Mouse (Mus musculus) hindbrain, postnatal 0 days (tissue): ENCODE data around the gene Il1r1. TPM values are rescaled to one million over a fixed set of nuclear protein-coding genes. Genes with fewer than 3 reads are reported as not detected.
A peak's percentile ranks its signal among the peaks of the same experiment; 100 is the strongest.

Source experiments
- ATAC-seq: fragments of 200-750 bp; cut with Nextera tagmentation; 2 replicates; pipeline ENCODE4 v1.8.0; 2017; ENCODE audit warnings: mild to moderate bottlenecking, moderate TSS enrichment, moderate library complexity
- DNase-seq: peaks from one replicate; pipeline ENCODE4 v3.0.0-alpha.2; 2015; ENCODE audit warnings: low spot score
- H3K27ac ChIP-seq: fragments of 300-500 bp; sonication (generic); 2 replicates; pipeline ENCODE4 v1.5.1; 2014; ENCODE audit warnings: mild to moderate bottlenecking
- H3K27me3 ChIP-seq: fragments of 300-500 bp; sonication (generic); 2 replicates; pipeline ENCODE4 v1.6.1; 2014; ENCODE audit warnings: low read length, mixed read lengths; ENCODE audit not compliant: insufficient read depth
- H3K36me3 ChIP-seq: fragments of 300-500 bp; sonication (generic); 2 replicates; pipeline ENCODE4 v1.6.1; 2014; ENCODE audit warnings: low read length, mixed read lengths; ENCODE audit not compliant: insufficient read depth
- H3K4me1 ChIP-seq: fragments of 300-500 bp; sonication (generic); 2 replicates; pipeline ENCODE4 v1.6.1; 2014; ENCODE audit warnings: antibody characterized with exemption, low read length, mixed read lengths; ENCODE audit not compliant: insufficient read depth
- H3K4me2 ChIP-seq: fragments of 300-500 bp; sonication (generic); 2 replicates; pipeline ENCODE4 v1.6.1; 2014; ENCODE audit warnings: low read depth, mild to moderate bottlenecking, low read length, moderate library complexity, mixed read lengths
- H3K4me3 ChIP-seq: fragments of 300-500 bp; sonication (generic); 2 replicates; pipeline ENCODE4 v1.5.1; 2014; ENCODE audit warnings: low read length
- H3K9ac ChIP-seq: fragments of 300-500 bp; sonication (generic); replicated peaks from 2 replicates; pipeline ENCODE4 v1.6.1; 2014; ENCODE audit warnings: mild to moderate bottlenecking, low read length, moderate library complexity, mixed read lengths
- H3K9me3 ChIP-seq: fragments of 300-500 bp; sonication (generic); 2 replicates; pipeline ENCODE4 v1.6.1; 2016; ENCODE audit warnings: low read length, mixed read lengths
- CTCF ChIP-seq: IDR thresholded peaks from 2 replicates; pipeline ENCODE4 v1.5.1; 2016; ENCODE audit warnings: antibody characterized with exemption, control low read depth, low read depth
- WGBS: fragments of 180-500 bp; shearing (Covaris S2); extraction: QIAGEN DNeasy Blood & Tissue Kit; methylation state at CpG from one replicate; pipeline ENCODE4 v1.1.7; 2014; 5-methylcytosine and 5-hydroxymethylcytosine counted together
- polyA plus RNA-seq: library from polyadenylated mRNA; unstranded; fragments of >200 nt; fragmentation: Nextera tagmentation; extraction: Ambion mirVana; gene quantifications from 2 replicates; pipeline ENCODE4 v1.2.1, GENCODE M21; 2015
- total RNA-seq: library from RNA; depleted of rRNA; stranded (reverse); fragments of >200 nt; gene quantifications from 2 replicates; pipeline ENCODE4 v1.2.3, GENCODE M21; 2014; rRNA removed

Gene Il1r1
- total and polyA plus RNA-seq, 2 experiments from 2014 or later, result 0.63 to 0.78 TPM

DNA sequence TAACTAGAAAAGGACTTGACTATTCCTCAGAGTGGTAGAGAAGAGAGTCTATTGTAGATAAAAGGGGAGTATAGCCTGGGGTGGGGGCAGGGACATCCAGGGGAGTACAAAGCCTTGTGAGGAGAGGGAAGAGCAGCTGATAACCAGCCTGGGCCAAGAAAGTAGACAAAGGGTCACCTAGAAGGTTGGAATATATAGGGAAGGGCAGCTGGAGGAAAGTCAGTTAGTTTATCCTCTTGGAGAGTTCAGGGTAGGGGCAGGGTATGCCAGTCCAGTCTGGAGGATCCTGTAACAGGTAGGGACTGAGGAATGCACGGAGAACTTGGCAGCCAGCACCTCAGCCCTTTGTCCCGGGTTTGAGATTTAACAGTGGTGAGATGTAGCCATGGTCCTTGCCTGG is 133.5 kb downstream of the Il1r1 start:
- DNase-seq (no peak), ATAC-seq (no peak)
- Histone ChIP-seq H3K9ac (no peak overlapping the region), H3K27ac (no peak overlapping the region), H3K4me3 (no peak overlapping the region), H3K9me3 (no peaks in the 10 kb centered on the region), H3K4me1 (no peaks in the 10 kb centered on the region), H3K4me2 (no peak overlapping the region), H3K27me3 (no peaks in the 10 kb centered on the region), H3K36me3 (no peaks in the 10 kb centered on the region)
- 68% methylated on average over 2 of the region's 2 CpGs for WGBS
- TF ChIP-seq CTCF, result no peak

DNA sequence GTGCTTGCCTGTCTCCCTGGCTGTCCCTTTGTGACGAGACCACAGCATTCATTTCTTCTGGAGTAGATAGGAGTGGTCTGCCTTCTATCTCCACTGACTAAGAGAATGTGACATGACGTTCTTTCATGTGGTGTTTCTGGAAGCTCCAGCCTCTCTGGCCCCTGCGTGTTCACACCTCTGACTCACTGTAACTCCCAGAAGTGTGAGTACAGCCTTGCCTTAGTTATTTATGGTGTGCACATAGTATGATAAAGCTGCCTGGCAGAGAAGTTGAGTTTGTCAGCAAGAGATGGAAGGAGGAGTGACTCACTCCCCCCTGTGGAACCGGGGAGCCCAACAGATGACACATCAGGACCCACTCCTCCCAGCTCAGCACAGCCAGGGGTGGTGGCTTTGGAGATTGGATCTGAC is 133.9 kb downstream of the Il1r1 start:
- H3K4me2 ChIP-seq, result no peak overlapping the region
- 90% methylated on average over 4 of the region's 4 CpGs for WGBS
- no peaks in the 10 kb centered on the region for H3K36me3 ChIP-seq
- no peak overlapping the region for H3K4me3 ChIP-seq
- no peaks in the 10 kb centered on the region for H3K4me1 ChIP-seq
- H3K9ac ChIP-seq, result no peak overlapping the region
- ATAC-seq (no peak), DNase-seq (no peak)
- H3K27me3 ChIP-seq, result no peaks in the 10 kb centered on the region
- H3K9me3 ChIP-seq, result no peaks in the 10 kb centered on the region
- no peak for TF ChIP-seq CTCF
- H3K27ac ChIP-seq, result no peak overlapping the region

DNA sequence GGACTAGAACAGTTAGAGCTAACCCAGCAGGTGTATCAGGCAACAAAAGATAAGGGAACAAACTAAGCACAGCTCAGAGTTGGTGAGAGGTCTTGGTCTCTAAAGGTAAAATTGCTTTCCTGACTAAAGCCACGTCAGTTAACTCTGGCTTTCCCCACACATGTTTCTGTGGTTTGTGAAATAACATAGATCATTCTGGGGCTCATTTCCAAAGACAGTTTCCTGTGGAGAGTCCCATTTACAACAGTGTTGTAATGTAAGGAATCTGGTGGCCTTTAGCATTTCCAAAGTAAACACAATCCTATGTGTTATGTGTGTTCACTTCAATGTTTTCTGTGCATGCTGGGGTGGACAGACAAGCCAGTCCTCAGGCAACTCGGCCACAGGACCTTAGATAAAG is 134.9 kb downstream of the Il1r1 start:
- 70% methylated on average over 2 of the region's 2 CpGs for WGBS
- no peak for ATAC-seq

DNA sequence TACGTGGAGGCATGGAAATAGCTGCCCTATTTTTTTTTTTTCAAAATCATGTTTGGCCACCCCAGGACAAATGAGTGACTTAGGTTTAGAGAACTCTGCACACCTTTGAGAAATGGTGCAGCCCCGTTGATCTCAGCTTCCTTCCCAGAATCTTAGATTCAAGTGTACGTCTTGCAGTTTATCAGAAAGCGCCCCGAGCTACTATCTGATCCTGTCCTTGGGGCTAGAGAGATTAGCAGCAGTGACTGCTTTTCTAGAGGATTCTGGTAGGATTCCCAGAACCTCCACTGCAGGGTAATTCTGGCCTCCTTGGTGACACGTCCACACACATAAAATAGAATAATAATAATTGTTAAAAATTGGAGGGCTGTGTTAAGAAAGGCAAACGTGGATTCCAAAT is 136.1 kb downstream of the Il1r1 start:
- Histone ChIP-seq H3K4me3 (no peak overlapping the region), H3K27ac (no peak overlapping the region), H3K27me3 (no peaks in the 10 kb centered on the region), H3K9ac (no peak overlapping the region), H3K4me1 (no peaks in the 10 kb centered on the region), H3K9me3 (no peaks in the 10 kb centered on the region), H3K36me3 (no peaks in the 10 kb centered on the region), H3K4me2 (no peak overlapping the region)
- WGBS, result 73% methylated on average over 7 of the region's 7 CpGs
- ATAC-seq (no peak), DNase-seq (no peak)
- TF ChIP-seq CTCF, result no peak

More for the DNA sequence above, 134.9 kb downstream of the Il1r1 start:
- Histone ChIP-seq H3K27ac (no peak overlapping the region), H3K4me2 (no peak overlapping the region), H3K4me1 (no peaks in the 10 kb centered on the region), H3K36me3 (no peaks in the 10 kb centered on the region), H3K27me3 (no peaks in the 10 kb centered on the region), H3K9me3 (no peaks in the 10 kb centered on the region), H3K4me3 (no peak overlapping the region), H3K9ac (no peak overlapping the region)
- no peak for TF ChIP-seq CTCF
- DNase-seq, result no peak

DNA sequence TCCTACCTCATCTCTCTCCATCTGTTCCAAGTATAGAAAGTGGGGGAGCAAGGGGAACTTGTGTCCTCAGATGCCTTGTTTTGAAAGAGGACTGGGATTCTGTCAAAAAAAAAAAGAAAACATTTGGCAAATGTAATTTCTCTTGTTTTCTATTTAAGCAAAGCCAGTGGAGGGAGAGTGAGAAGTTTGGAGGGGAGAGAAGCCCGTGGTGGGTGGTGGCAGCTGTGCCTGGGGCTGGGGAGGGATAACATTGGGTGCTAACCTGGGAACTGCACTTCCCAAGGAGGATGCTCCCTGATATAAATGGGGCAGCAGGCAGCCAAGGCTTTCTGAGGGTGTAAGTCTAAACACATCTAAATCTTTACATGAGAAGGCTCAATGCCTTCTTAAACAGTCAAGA is 136.7 kb downstream of the Il1r1 start:
- Histone ChIP-seq H3K36me3 (no peaks in the 10 kb centered on the region), H3K4me2 (no peak overlapping the region), H3K4me1 (no peaks in the 10 kb centered on the region), H3K9ac (no peak overlapping the region), H3K27ac (no peak overlapping the region), H3K27me3 (no peaks in the 10 kb centered on the region), H3K4me3 (no peak overlapping the region), H3K9me3 (no peaks in the 10 kb centered on the region)
- no peak for TF ChIP-seq CTCF
- WGBS, result 68% methylated on average over 1 of the region's 1 CpGs
- DNase-seq (no peak), ATAC-seq (no peak)

DNA sequence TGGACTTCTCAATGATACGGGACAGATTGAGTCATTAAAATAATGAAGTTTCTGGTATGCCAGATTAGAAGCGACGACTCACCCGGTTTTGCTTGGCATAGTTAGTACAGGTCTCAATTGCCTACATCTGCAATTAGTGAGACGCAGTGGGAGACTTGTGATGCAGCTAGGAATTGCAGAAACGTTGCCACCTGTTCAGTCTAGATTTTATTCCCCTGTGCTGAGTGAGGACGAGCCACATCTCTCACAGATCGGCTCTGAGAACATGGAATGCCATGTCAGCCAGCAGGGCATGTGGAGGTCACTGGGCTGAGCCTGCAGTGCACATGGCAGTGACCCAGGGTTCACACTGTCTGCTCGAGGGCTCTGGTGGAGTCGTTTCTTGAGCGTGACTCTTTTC is 137.9 kb downstream of the Il1r1 start:
- 64% methylated on average over 11 of the region's 11 CpGs for WGBS
- H3K27ac ChIP-seq, result no peak overlapping the region
- ATAC-seq, result 0 out of 2 replicates have a peak, but pooled peaks have one; percentile 31

More for the DNA sequence above, 137.9 kb downstream of the Il1r1 start:
- Histone ChIP-seq H3K4me1 (no peaks in the 10 kb centered on the region), H3K36me3 (no peaks in the 10 kb centered on the region), H3K4me3 (no peak overlapping the region), H3K9me3 (no peaks in the 10 kb centered on the region), H3K27me3 (no peaks in the 10 kb centered on the region), H3K4me2 (no peak overlapping the region), H3K9ac (no peak overlapping the region)
- TF ChIP-seq CTCF, result no peak
- no peak for DNase-seq

Other genes with a start within 250 kb of the Il1r1 start
- gene Il1r2, start 151.0 kb upstream of the Il1r1 start, total RNA-seq, result 0.37 and 4.3 TPM in 2 replicates
- gene Il1r2, start 151.0 kb upstream of the Il1r1 start, polyA plus RNA-seq, result 1.4 and 1.5 TPM in 2 replicates
- 0.42 and 1.3 TPM in 2 replicates for gene Il1rl2, start 99.5 kb downstream of the Il1r1 start, total RNA-seq
- gene Il1rl2, start 99.5 kb downstream of the Il1r1 start, polyA plus RNA-seq, result 0.52 and 0.76 TPM in 2 replicates
- 0.10 TPM in 1 of 2 replicates, not detected in the other for gene Il1rl1, start 204.5 kb downstream of the Il1r1 start, total RNA-seq
- gene Il1rl1, start 204.5 kb downstream of the Il1r1 start, polyA plus RNA-seq, result 0.09 TPM in 1 of 2 replicates, not detected in the other
- not detected in 2 replicates for gene Il18r1, start 240.5 kb downstream of the Il1r1 start, total RNA-seq
- gene Il18r1, start 240.5 kb downstream of the Il1r1 start, polyA plus RNA-seq, result not detected in 2 replicates